In genomic region chr7:91208973-91209372, GRCm38 (mm10) we compare ENCODE assay signal across 22 mouse cellular contexts.
DNase-seq lines count a peak whose midpoint lies in the region; ATAC-seq and TF ChIP-seq lines count a peak whose summit lies in the region.
"Had no signal": no experiment of that assay in that cellular context is flagged by ENCODE, and none has a peak within 500 bp of the region (broad histone marks: within the 10 kb centered on the region; RNA-seq: fewer than 3 reads in every experiment).

No protein-coding gene starts in this region.

- no peak for TF ChIP-seq EP300 in liver, postnatal 0 days (IDR thresholded peaks at IDR 0.05; ENCODE audit: low read depth)

- H3K36me3 ChIP-seq in forebrain, embryonic 15.5 days: no peaks in the 10 kb centered on the region
- H3K36me3 ChIP-seq in forebrain, embryonic 13.5 days (ENCODE audit: poor library complexity, severe bottlenecking): no peaks in the 10 kb centered on the region
- H3K36me3 ChIP-seq in forebrain, embryonic 16.5 days (ENCODE audit: control insufficient read depth, insufficient read depth): no peaks in the 10 kb centered on the region
- no peaks in the 10 kb centered on the region for H3K36me3 ChIP-seq in liver, postnatal 0 days (replicated peaks; ENCODE audit: insufficient read depth, low read length)
- H3K36me3 ChIP-seq: heart, embryonic 12.5 days; heart, embryonic 15.5 days; hindbrain, embryonic 10.5 days; hindbrain, embryonic 15.5 days had no signal

- H3K27ac ChIP-seq in forebrain, embryonic 15.5 days (replicated peaks): peak overlapping the region; percentile 74
- H3K27ac ChIP-seq in forebrain, embryonic 13.5 days: no peak overlapping the region
- peak overlapping the region; percentile 78 for H3K27ac ChIP-seq in left cerebral cortex, adult 2 months
- H3K27ac ChIP-seq in forebrain, embryonic 16.5 days (ENCODE audit: low read length): peak overlapping the region; percentile 78
- H3K27ac ChIP-seq in liver, postnatal 0 days (ENCODE audit: low read depth): no peak overlapping the region
- H3K27ac ChIP-seq: heart, embryonic 15.5 days; hindbrain, embryonic 10.5 days; hindbrain, embryonic 15.5 days had no signal

- no peak overlapping the region for H3K4me2 ChIP-seq in forebrain, embryonic 15.5 days (replicated peaks)
- no peak overlapping the region for H3K4me2 ChIP-seq in forebrain, embryonic 13.5 days
- H3K4me2 ChIP-seq in forebrain, embryonic 16.5 days (ENCODE audit: low read length): no peak overlapping the region
- H3K4me2 ChIP-seq in liver, postnatal 0 days (ENCODE audit: low read depth, low read length): no peak overlapping the region
- H3K4me2 ChIP-seq: heart, embryonic 12.5 days; heart, embryonic 15.5 days; hindbrain, embryonic 15.5 days had no signal

- no peak for TF ChIP-seq CTCF in left cerebral cortex, adult 2 months (IDR thresholded peaks at IDR 0.05)
- TF ChIP-seq CTCF in liver, postnatal 0 days (IDR thresholded peaks at IDR 0.05; ENCODE audit: low read depth): no peak

- H3K27me3 ChIP-seq in forebrain, embryonic 15.5 days: no peaks in the 10 kb centered on the region
- no peaks in the 10 kb centered on the region for H3K27me3 ChIP-seq in forebrain, embryonic 13.5 days
- H3K27me3 ChIP-seq in forebrain, embryonic 16.5 days (replicated peaks; ENCODE audit: control insufficient read depth, insufficient read depth, low read length): no peaks in the 10 kb centered on the region
- no peaks in the 10 kb centered on the region for H3K27me3 ChIP-seq in liver, postnatal 0 days (ENCODE audit: insufficient read depth, low read length)
- H3K27me3 ChIP-seq: heart, embryonic 12.5 days; heart, embryonic 15.5 days; hindbrain, embryonic 15.5 days had no signal

- no peak for DNase-seq in left cerebral cortex, adult 2 months (ENCODE audit: extremely low spot score in 1 of 2, low spot score in 2 of 2)
- no peak for DNase-seq in left cerebral cortex, adult 9 months (ENCODE audit: low spot score in 2 of 2)
- no peak for DNase-seq in liver, postnatal 0 days
- DNase-seq: adrenal gland, adult 2 months; adrenal gland, postnatal 14 days; cerebellum, adult 11 months; cerebellum, adult 2 months; cerebellum, adult 9-11 months; cerebellum, postnatal 25 days; gastrocnemius, postnatal 25 days; heart, adult 18-20 months; heart, postnatal 10 days; heart, postnatal 36 days had no signal

- H3K9ac ChIP-seq in forebrain, embryonic 15.5 days (replicated peaks): no peak overlapping the region
- no peak overlapping the region for H3K9ac ChIP-seq in forebrain, embryonic 13.5 days
- H3K9ac ChIP-seq in forebrain, embryonic 16.5 days (replicated peaks; ENCODE audit: low read depth, low read length): no peak overlapping the region
- no peak overlapping the region for H3K9ac ChIP-seq in liver, postnatal 0 days (replicated peaks)
- H3K9ac ChIP-seq: heart, embryonic 12.5 days; heart, embryonic 15.5 days; hindbrain, embryonic 15.5 days had no signal

- no peaks in the 10 kb centered on the region for H3K9me3 ChIP-seq in forebrain, embryonic 15.5 days
- H3K9me3 ChIP-seq in forebrain, embryonic 13.5 days (replicated peaks): no peaks in the 10 kb centered on the region
- H3K9me3 ChIP-seq in forebrain, embryonic 16.5 days (ENCODE audit: control insufficient read depth, low read length): no peaks in the 10 kb centered on the region
- no peaks in the 10 kb centered on the region for H3K9me3 ChIP-seq in liver, postnatal 0 days (ENCODE audit: low read length)
- H3K9me3 ChIP-seq: heart, embryonic 12.5 days; heart, embryonic 15.5 days; hindbrain, embryonic 10.5 days; hindbrain, embryonic 15.5 days had no signal

- intact Hi-C loops in left cerebral cortex, adult 2 months (cut with DNase I): loop anchor here (2.0 kb wide), 1 partner anchor 112 kb away; no protein-coding TSS in a partner anchor

- H3K4me1 ChIP-seq in forebrain, embryonic 15.5 days: peaks cover 19% of the 10 kb centered on the region
- peaks cover 14% of the 10 kb centered on the region for H3K4me1 ChIP-seq in forebrain, embryonic 13.5 days
- H3K4me1 ChIP-seq in forebrain, embryonic 16.5 days (replicated peaks; ENCODE audit: control insufficient read depth, insufficient read depth, low read length): peaks cover 8% of the 10 kb centered on the region
- H3K4me1 ChIP-seq in liver, postnatal 0 days (ENCODE audit: insufficient read depth): no peaks in the 10 kb centered on the region
- H3K4me1 ChIP-seq: heart, embryonic 12.5 days; heart, embryonic 15.5 days; hindbrain, embryonic 10.5 days; hindbrain, embryonic 15.5 days had no signal

- ATAC-seq in forebrain, embryonic 15.5 days (replicated peaks): peak; percentile 24; the same call in 1 of the 2 replicates
- no peak; the same call in 1 of the 2 replicates for ATAC-seq in forebrain, embryonic 13.5 days
- ATAC-seq in forebrain, embryonic 16.5 days: peak; percentile 15; the same call in 1 of the 2 replicates
- no peak for ATAC-seq in liver, postnatal 0 days
- ATAC-seq: CD4-positive, CD25-positive, alpha-beta regulatory T cell, adult 4 months; intestine, postnatal 0 days had no signal

- H3K4me3 ChIP-seq in forebrain, embryonic 15.5 days: no peak overlapping the region
- no peak overlapping the region for H3K4me3 ChIP-seq in forebrain, embryonic 13.5 days
- no peak overlapping the region for H3K4me3 ChIP-seq in left cerebral cortex, adult 2 months
- H3K4me3 ChIP-seq in forebrain, embryonic 16.5 days (replicated peaks; ENCODE audit: low read length): no peak overlapping the region
- no peak overlapping the region for H3K4me3 ChIP-seq in liver, postnatal 0 days (ENCODE audit: low read depth, low read length)
- H3K4me3 ChIP-seq: heart, embryonic 12.5 days; heart, embryonic 15.5 days; hindbrain, embryonic 10.5 days; hindbrain, embryonic 15.5 days had no signal

- 70% methylated on average over 6 of the region's 6 CpGs for WGBS in forebrain, embryonic 15.5 days
- 76% methylated on average over 6 of the region's 6 CpGs for WGBS in forebrain, embryonic 13.5 days
- 69% methylated on average over 6 of the region's 6 CpGs for WGBS in forebrain, embryonic 16.5 days
- WGBS in liver, postnatal 0 days (ENCODE audit: insufficient replicate concordance): 60% methylated on average over 6 of the region's 6 CpGs

Comparison
In these comparisons a context has a peak if more than half of its experiments do, and no peak if none do; other contexts are left out.
1. ATAC-seq: peak in forebrain, embryonic 15.5 days (single experiment) and forebrain, embryonic 16.5 days (single experiment); none in forebrain, embryonic 13.5 days (single experiment) and liver, postnatal 0 days (single experiment).
2. H3K27ac ChIP-seq: peak in forebrain, embryonic 15.5 days (single experiment), left cerebral cortex, adult 2 months (single experiment) and forebrain, embryonic 16.5 days (single experiment); none in forebrain, embryonic 13.5 days (single experiment) and liver, postnatal 0 days (single experiment).